Mouse (Mus musculus) gonadal fat pad, adult 2 months (tissue): ENCODE measurements at regions not wholly inside any gene's neighbourhood (a gene's known extent, or its start where the extent isn't known, plus 50 kb on each side); places are given as distances from the start of the nearest gene placed in this dataset.

Source experiments
- DNase-seq: peaks from one replicate; pipeline ENCODE4 v3.0.0-alpha.2; 2012; ENCODE audit warnings: low read depth

- DNase-seq = no peak
Measured at GRCm38 (mm10) chr8:10931266-10931665, 77.0 kb downstream of the Irs2 start.

GRCm38 (mm10) chr8:10928836-10929235 is 79.4 kb downstream of the Irs2 start:
- no peak for DNase-seq

- DNase-seq = no peak
Measured at GRCm38 (mm10) chr8:10928342-10928794, 79.9 kb downstream of the Irs2 start.

- DNase-seq = no peak
Measured at GRCm38 (mm10) chr8:10927187-10927586, 81.1 kb downstream of the Irs2 start.

GRCm38 (mm10) chr8:10926518-10926915 is 81.7 kb downstream of the Irs2 start:
- DNase-seq = no peak

- DNase-seq = no peak
Measured at GRCm38 (mm10) chr8:10925582-10926517, 82.4 kb downstream of the Irs2 start.

- DNase-seq = no peak
Measured at GRCm38 (mm10) chr8:10924526-10925199, 83.6 kb downstream of the Irs2 start.

GRCm38 (mm10) chr8:10924001-10924490 is 84.2 kb downstream of the Irs2 start:
- DNase-seq = no peak

GRCm38 (mm10) chr8:10923071-10924000 is 84.9 kb downstream of the Irs2 start:
- no peak for DNase-seq

GRCm38 (mm10) chr8:10922209-10923030 is 85.8 kb downstream of the Irs2 start:
- DNase-seq = no peak

GRCm38 (mm10) chr8:10921439-10922191 is 86.6 kb downstream of the Irs2 start:
- DNase-seq = no peak

- DNase-seq = no peak
Measured at GRCm38 (mm10) chr8:10919620-10920019, 88.6 kb downstream of the Irs2 start.

GRCm38 (mm10) chr8:10918403-10919035 is 89.7 kb downstream of the Irs2 start:
- no peak for DNase-seq

GRCm38 (mm10) chr8:10914616-10915015 is 93.6 kb downstream of the Irs2 start:
- DNase-seq = no peak

- no peak for DNase-seq
Measured at GRCm38 (mm10) chr8:10912436-10912835, 95.8 kb downstream of the Irs2 start.

- DNase-seq = no peak
Measured at GRCm38 (mm10) chr8:10911371-10911770, 96.9 kb downstream of the Irs2 start.

GRCm38 (mm10) chr8:10910954-10911353 is 97.3 kb downstream of the Irs2 start:
- DNase-seq = no peak

GRCm38 (mm10) chr8:10910244-10910872 is 97.9 kb downstream of the Irs2 start:
- no peak for DNase-seq

GRCm38 (mm10) chr8:10909155-10909554 is 99.1 kb downstream of the Irs2 start:
- no peak for DNase-seq
